Mouse (Mus musculus) effector memory CD4-positive, alpha-beta T cell, adult 5 months (primary cell): ENCODE data around the gene Naga. TPM values are rescaled to one million over a fixed set of nuclear protein-coding genes. Genes with fewer than 3 reads are reported as not detected.

Experiments
- polyA plus RNA-seq: library from polyadenylated mRNA; unstranded; fragments of 100-300 nt; shearing (Covaris generic); gene quantifications from one replicate; pipeline ENCODE4 v1.2.1, GENCODE M21; 2017

The Naga gene
- polyA plus RNA-seq = 31.6 TPM

GRCm38 (mm10) chr15:82338593-82339112, at the start of gene Naga, which contains the start of the genes Pheta2 and Smdt1:
Gene Naga (minus strand): TSS chr15:82338925.
Gene Pheta2 (plus strand): TSS chr15:82338942.
Gene Smdt1 (plus strand): TSS chr15:82338959.

DNA sequence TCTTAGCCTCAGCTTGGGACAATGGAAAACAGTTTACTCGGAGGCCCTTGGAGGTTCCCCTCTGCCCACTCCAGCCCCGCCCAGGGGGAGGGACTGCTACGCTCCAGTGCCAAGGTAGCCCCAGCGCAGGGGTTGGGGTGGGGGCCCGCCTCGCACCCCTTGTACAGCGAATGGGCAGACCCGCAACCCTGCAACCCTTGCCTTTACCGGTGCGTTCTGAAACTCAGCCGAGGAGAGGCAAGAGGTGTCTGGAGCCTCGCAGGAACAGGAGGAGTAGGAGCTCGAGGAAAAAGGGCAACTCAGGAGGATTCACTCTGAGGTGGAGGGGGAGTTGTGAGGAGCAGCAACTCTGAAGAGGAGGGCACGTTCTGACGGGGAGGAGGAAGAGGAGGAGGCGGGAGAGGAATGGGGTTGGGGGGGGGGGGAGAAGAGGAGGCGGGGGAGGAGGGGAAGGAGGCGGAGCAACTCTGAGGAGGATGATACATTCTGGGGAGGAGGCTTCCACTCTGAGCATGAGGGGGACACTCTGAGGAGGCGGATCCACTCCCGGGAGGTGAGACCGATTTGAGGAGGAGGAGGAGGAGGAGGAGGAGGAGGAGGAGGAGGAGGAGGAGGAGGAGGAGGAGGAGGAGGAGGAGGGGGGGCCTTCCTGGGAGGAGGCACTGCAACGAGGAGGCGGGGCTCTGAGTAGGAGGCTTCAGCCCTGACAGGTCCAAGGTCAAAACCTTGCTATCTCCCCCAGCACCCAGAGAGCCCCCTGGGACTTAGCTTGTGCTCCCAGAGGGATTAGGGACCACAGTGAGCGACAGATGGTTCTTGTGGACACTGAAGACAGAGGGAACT, 41.4 kb upstream of the Naga start, which contains the start of gene Cyp2d22:
Gene Cyp2d22, minus strand, starts transcription at position 390 of the 843 bp plus-strand sequence.

DNA sequence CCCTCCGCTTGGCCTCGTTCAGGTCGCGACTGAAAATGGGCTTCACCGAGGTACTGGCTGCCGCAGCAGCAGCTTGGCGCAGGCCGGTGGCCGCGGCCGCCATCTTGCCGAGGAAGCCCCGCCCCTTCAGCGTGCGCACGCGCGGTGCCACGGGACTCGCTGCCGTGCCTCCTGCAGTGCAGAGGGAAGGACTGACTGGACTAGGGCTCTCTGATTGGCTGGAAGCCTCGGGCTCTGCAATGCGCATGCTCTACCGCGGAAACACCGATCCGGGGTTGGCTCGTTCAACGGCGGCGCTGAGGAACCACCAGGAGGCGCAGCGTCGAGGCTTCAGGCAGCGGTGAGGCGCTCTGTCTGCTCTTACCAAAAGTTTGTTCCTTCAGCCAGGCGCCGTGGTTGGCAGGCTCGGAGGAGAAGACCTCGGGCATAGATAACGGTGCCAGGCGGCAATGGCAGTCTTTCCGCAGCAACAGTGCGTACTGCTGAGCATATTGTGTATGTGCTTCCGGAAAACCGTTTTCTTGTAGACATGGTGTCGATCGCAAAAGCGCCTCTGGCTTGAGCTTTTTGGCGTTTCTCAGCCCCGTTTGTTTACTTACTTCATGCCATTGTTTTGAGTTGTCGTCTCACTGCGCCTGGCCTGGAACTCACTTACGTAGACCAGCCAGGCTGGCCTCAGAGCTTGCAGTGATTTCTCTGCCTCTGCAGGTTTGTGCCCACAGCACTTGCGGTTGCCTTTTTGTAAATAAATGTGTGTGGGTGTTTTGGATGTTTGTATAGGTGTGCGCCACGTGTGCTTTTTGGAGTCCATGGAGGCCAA, 15.6 kb upstream of the Naga start, which contains the start of gene Ndufa6:
Gene Ndufa6, minus strand, starts transcription at position 197 of the 820 bp plus-strand sequence.

GRCm38 (mm10) chr15:82298764-82299561, 39.8 kb downstream of the Naga start, which contains the start of gene Wbp2nl:
Gene Wbp2nl (plus strand): TSS chr15:82298954.

Other genes with a start within 250 kb of the Naga start
- 31.0 TPM for gene Ccdc134, start 211.0 kb downstream of the Naga start, polyA plus RNA-seq
- 179 TPM for gene Srebf2, start 191.7 kb downstream of the Naga start, polyA plus RNA-seq
- gene Shisa8, start 126.1 kb downstream of the Naga start, polyA plus RNA-seq = not detected
- gene Tnfrsf13c, start 114.6 kb downstream of the Naga start, polyA plus RNA-seq = 0.56 TPM
- gene Cenpm, start 94.2 kb downstream of the Naga start, polyA plus RNA-seq = 0.84 TPM
- not detected for gene 1500009C09Rik, start 86.5 kb downstream of the Naga start, polyA plus RNA-seq
- gene Sept3, start 64.0 kb downstream of the Naga start, polyA plus RNA-seq = not detected
- gene Wbp2nl, start 40.0 kb downstream of the Naga start, polyA plus RNA-seq = not detected
- gene Pheta2, start within 50 bp of the Naga start, polyA plus RNA-seq = 0.26 TPM
- gene Smdt1, start within 50 bp of the Naga start, polyA plus RNA-seq = 159 TPM
- gene Ndufa6, start 15.4 kb upstream of the Naga start, polyA plus RNA-seq = 256 TPM
- 4.3 TPM for gene Cyp2d22, start 41.3 kb upstream of the Naga start, polyA plus RNA-seq
- gene Cyp2d11, start 55.1 kb upstream of the Naga start, polyA plus RNA-seq = not detected
- not detected for gene Cyp2d10, start 68.3 kb upstream of the Naga start, polyA plus RNA-seq
- not detected for gene Cyp2d9, start 94.5 kb upstream of the Naga start, polyA plus RNA-seq
- gene Cyp2d12, start 216.1 kb upstream of the Naga start, polyA plus RNA-seq = not detected